Mouse (Mus musculus): Measurements from ENCODE around the gene Hist2h2bb.

DNA sequence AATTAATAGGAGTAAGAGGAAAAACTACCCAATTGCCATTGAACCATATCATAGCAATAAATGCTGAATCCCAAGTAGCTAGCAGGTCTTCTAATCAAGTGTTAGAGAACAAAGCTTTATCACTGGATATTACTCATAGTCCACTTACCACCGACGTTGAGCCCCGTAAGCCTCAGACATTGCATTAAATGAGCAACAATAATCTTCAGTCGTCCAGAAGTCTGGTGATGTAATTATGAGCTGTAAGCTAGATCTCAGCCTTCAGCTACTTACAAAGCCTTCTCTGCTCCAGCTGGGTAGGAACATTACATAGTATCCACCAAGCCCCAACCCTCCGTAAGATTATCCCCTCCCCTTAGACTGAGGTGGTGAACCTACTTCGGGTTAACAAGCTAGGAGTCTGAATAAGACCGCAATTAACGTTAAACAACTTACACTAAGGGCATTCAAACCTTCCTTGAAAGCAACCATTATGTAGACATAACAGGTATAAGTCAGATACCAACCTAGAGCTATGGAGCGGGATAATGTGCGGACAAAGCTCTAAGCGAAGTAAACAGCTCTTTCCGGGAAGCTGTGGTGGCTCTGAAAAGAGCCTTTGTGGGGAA, 31.5 kb upstream of the Hist2h2bb start:
- TF ChIP-seq GATA1 (IDR thresholded peaks at IDR 0.05; ENCODE audit: borderline replicate concordance, low read length) = no peak
- no peak for TF ChIP-seq FLI1 (IDR thresholded peaks at IDR 0.05; ENCODE audit: low read length)

Data from megakaryocyte, embryonic 14.5 days (primary cell).